Mouse (Mus musculus) cerebellum, postnatal 14 days (tissue): ENCODE measurements around the gene Msrb3.

Experiments
- DNase-seq, 2 experiments: peaks; one replicate each; pipeline ENCODE4 v3.0.0; 2021; ENCODE audit warnings: mixed read lengths in 2 of 2

The Msrb3 gene

GRCm38 (mm10) chr10:120898785-120899762 is at the start of gene Msrb3:
Gene Msrb3 (minus strand): TSS chr10:120899101.
- DNase-seq = peak; percentile 74 to 78

GRCm38 (mm10) chr10:120948461-120948860 is 49.6 kb upstream of the Msrb3 start:
- no peak for DNase-seq

- DNase-seq = no peak
Observed at GRCm38 (mm10) chr10:120947842-120948241, 48.9 kb upstream of the Msrb3 start.

- no peak for DNase-seq
Observed at GRCm38 (mm10) chr10:120946847-120947246, 47.9 kb upstream of the Msrb3 start.

GRCm38 (mm10) chr10:120938904-120939208 is 40.0 kb upstream of the Msrb3 start:
- no peak for DNase-seq

- DNase-seq = peak; percentile 65 to 68
Observed at GRCm38 (mm10) chr10:120938077-120938903, 39.4 kb upstream of the Msrb3 start.

GRCm38 (mm10) chr10:120929536-120929935 is 30.6 kb upstream of the Msrb3 start:
- DNase-seq = no peak

- DNase-seq = no peak
Observed at GRCm38 (mm10) chr10:120928183-120928582, 29.3 kb upstream of the Msrb3 start.

GRCm38 (mm10) chr10:120926156-120926555 is 27.3 kb upstream of the Msrb3 start:
- DNase-seq = no peak

- no peak for DNase-seq
Observed at GRCm38 (mm10) chr10:120921501-120921900, 22.6 kb upstream of the Msrb3 start.

- DNase-seq = no peak
Observed at GRCm38 (mm10) chr10:120920604-120921003, 21.7 kb upstream of the Msrb3 start.

GRCm38 (mm10) chr10:120916250-120916649 is 17.3 kb upstream of the Msrb3 start:
- peak in 1 of 2 experiments; percentile 21 for DNase-seq

GRCm38 (mm10) chr10:120914948-120915631 is 16.2 kb upstream of the Msrb3 start:
- no peak for DNase-seq

GRCm38 (mm10) chr10:120914286-120914685 is 15.4 kb upstream of the Msrb3 start:
- no peak for DNase-seq

- no peak for DNase-seq
Observed at GRCm38 (mm10) chr10:120913796-120914195, 14.9 kb upstream of the Msrb3 start.

- no peak for DNase-seq
Observed at GRCm38 (mm10) chr10:120911971-120912370, 13.1 kb upstream of the Msrb3 start.

GRCm38 (mm10) chr10:120908776-120909574 is 10.1 kb upstream of the Msrb3 start:
- DNase-seq = no peak

- DNase-seq = no peak
Observed at GRCm38 (mm10) chr10:120904676-120905075, 5.8 kb upstream of the Msrb3 start.

GRCm38 (mm10) chr10:120903843-120904468 is 5.1 kb upstream of the Msrb3 start:
- no peak for DNase-seq

- DNase-seq = no peak
Observed at GRCm38 (mm10) chr10:120901746-120902145, 2.8 kb upstream of the Msrb3 start.

- DNase-seq = peak in 1 of 2 experiments; percentile 14
Observed at GRCm38 (mm10) chr10:120900096-120900495, 1.2 kb upstream of the Msrb3 start.

GRCm38 (mm10) chr10:120898357-120898756 is 544 bp downstream of the Msrb3 start:
- peak in 1 of 2 experiments; percentile 21 for DNase-seq
